Mouse (Mus musculus) lung, adult 18-20 months (tissue): Measurements from ENCODE around the gene Lpp.

Source experiments
- DNase-seq, 2 experiments: peaks; one replicate each; pipeline ENCODE4 v3.0.0; 2022; ENCODE audit warnings: mixed read lengths in 2 of 2

The Lpp gene

DNA sequence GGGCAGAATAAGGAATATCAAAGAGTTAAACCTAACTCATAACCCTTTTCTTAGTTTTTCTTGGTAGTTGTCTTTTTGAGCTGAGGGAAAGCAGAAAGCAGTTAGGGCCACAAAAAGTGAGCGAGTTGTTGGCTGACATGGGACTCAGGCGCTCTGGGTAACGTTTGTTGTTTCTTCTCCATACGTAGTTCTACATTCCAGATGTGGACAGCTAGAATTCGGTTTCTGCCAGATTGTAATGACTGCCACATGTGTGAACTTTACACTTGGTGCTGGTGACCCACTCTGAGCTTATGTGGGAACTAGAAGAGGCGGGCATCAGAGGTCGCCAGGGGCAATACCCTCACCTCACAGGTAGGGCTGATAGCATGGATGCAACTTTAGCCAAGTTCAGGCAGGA lies 172.0 kb downstream of the Lpp start:
- no peak for DNase-seq

DNA sequence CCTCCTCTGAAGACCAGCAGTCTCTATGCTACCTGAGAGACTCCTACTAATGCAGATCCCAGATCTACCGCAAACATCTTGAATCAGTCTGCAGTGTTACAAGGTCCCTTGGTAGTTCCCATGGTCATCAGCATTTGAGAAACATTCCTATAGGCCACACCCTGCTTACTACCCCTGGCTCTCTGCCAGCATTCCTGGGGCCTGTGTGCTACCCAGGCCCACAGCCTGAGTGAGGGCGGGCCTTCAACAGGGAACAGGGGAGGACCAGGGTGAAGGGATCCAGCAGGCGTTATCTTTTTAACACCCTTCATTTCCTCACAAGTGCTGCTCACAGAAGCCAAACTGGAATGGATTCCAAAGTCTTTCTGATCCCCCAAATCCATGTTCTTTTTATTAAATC lies 173.0 kb downstream of the Lpp start:
- peak; percentile 44 to 58 for DNase-seq

DNA sequence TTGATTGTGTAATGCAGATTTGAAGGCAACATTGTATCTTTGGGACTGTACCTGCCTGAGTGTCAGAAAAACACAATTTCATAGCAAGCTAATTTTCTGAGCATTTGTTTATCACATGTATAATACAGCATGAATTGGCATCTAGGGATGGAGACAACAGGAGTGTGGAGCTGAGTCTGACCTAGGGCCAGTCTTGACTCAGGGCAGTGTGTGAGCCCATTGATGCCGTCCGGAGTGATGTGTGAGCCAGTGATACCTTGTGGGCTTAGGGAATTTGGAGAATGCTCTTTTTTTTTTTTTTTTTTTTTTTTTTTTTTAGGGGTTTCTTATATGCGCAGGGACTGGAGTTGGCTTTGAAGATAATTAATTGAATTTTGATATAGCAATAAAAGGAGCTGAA lies 174.3 kb downstream of the Lpp start:
- DNase-seq = no peak

DNA sequence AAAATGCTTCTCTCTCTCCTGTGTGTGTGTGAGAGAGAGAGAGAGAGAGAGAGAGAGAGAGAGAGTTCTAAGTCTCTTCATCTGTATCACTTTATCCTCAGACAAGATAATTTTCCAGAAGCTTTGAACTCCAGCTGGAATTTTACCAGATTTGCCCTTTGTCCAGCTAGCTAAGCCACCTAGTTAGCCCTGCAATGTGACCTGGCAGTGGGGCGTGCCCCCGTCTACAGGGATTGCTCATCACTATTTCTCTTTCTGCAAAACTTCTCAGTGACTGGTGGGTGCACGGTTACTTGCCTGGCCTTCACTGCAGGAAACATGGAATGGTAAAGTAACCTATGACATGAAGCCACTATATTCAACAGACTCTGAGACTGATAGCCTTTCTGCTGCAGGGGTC lies 174.8 kb downstream of the Lpp start:
- DNase-seq = no peak

DNA sequence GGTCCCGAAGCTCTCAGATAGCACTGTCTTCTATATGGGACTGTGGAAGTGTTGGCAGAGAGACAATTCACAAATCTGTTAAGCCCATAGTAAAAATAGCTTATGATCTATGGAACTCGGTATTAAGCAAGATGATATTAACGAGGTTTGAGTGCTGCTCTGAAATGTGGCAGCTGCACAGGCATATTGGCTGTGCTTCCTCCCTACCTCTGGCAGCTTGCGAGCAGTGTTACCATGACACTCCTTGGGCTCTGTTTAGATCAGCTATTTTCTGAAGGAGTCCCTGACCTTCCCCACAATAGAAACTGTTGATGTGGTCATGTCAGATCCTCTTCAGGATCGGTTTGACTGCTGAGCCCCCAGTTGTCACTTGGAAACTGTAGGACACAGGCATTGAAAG lies 176.4 kb downstream of the Lpp start:
- peak in 1 of 2 experiments; percentile 21 for DNase-seq

DNA sequence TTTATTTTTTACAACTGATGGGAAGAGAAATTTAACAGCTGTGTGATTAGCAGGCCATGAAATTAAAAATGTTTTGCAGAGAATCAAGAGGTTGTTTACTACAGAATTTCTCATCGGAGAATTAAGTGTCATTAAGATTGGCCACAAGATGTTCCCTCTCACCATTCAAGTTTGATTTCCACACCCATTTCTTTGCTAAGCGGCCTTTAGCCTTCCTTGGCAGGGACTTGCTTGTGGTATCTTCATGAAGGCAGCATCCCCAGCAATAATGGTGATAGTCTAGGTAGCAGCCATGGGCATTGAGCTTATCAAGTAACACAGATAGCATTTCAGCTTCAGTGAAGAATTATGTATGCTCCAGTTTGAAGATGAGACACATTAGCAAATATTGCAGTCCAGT lies 183.7 kb downstream of the Lpp start:
- DNase-seq = peak in 1 of 2 experiments; percentile 19

DNA sequence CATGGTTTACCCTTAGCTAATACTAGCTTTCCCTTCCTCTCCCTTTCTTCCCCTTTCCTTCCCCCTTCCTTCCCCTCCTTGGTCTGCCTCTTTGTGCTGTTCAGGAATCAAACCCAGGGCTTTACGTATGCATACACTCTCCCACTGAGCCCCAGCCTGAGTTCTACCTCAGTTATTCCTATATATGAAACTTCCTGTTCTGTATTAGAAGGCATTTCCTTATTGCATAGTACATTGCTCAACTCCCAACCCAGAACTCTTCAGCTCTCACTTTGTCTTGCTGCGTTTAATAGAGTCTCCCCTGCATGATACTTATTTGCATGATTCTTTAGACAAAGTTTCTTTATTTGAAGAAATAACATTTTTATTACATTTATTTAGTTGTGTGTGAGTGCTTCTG lies 184.5 kb downstream of the Lpp start:
- no peak for DNase-seq

DNA sequence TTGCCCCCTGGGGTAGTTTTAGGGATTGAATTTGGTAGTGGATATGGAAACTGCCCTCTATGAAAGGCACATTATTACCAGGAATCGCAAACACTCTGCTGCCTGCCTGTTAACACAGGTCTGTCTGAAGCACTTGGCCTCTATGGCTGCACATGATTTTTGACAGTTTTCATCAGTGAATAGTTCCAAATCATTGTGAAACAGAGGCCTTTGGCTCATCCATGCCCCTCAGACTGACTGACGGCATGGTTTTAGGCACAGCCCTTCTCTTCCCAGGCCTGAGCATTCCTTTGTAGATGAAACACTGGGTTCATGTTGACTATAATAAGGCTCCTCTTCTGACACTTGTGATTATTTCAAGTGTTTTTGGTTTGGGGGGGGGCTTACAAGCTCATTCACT lies 189.5 kb downstream of the Lpp start:
- DNase-seq = no peak

DNA sequence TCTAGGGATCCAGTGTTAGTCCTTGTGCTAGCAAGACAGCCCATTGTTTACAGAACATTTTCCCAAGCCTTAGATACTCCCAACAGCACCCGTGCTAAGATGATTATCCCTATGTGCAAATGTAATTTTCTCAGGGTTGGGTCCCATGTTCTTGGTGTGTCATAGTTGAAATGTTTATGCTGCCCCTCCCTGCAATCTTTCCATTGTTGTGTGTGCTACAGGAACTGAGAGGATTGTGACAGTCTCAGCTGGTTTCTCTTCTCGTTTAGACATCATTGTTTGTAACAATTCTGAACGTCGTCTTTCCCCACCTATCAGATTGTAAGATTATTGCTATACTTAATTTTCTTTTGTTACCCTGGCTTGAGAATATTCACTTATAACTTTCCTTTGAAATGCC lies 200.2 kb downstream of the Lpp start:
- peak in 1 of 2 experiments; percentile 28 for DNase-seq

DNA sequence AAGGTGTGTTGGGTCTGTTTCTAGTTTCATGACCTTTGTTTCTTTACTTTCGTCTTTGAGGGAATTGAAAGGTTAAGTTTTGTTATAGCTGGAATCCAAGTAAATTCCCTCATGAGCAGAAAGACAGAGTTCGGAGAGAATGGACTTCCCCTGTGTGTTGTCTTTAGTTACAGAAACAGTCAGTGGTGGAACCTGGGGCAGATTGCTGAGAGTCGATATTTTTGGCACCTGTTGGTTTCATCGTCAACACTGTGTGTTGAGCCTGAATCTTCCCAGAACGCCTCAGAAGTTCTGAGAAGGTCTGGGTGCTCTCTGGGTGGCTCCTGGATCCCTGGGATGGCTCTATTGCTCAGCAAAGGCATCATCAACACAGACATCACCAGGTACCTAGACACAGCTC lies 201.2 kb downstream of the Lpp start:
- DNase-seq = no peak

DNA sequence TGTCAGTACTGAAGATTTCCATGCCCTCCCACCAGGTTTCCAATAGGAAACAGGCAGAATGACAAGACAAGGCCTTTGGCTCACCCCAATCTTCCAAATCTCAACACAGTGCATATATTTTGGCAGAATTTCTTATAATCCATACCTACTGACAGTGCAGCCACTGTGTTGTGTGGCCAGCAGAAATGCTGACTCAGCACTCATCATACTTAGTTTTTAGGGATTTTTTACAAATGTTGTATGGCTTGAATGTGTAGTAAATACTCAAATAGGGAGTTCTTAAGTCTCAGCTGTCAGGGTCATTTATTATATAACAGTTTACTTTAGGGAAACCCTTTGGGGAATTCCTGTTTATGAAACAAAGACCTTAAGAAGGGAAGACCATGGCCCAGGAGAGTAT lies 202.2 kb downstream of the Lpp start:
- DNase-seq = no peak

DNA sequence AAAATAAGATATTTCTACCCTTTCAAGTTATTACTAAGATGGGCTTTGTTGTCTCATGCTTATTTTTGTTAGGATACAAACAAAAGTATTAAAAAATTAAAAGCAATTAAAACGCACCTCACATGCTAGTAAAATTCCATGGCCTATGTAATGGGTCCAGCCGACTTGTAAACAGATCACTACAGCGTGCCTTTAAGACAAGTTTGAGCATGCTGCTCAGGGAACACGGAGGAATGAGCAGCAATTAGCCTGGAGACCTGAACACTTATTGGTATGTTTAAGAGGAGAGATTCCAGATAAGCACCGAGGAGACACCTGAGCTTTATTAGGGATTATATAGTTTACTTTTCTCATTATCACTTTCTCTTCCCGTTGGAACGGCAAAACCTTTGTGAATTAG lies 205.3 kb downstream of the Lpp start:
- no peak for DNase-seq

DNA sequence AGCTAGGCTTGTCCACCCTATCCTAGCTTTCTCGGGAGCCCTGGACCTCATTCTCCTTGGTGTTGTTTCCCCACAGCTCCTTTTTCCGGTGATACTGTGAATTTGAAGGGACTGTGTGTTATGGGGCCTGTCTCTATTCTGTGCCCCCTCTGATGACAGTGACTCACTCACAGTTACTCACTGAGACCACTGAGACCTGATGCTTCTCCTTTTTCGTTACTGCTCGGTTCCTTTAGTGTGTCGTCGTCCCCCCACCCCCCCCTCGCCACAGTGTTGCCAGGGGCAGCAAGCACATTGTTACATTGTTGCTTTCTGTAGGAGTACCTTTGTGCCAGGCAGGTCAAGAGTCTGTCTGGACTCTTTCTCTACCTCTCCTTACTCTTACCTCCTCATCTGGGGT lies 206.5 kb downstream of the Lpp start:
- peak in 1 of 2 experiments; percentile 11 for DNase-seq

DNA sequence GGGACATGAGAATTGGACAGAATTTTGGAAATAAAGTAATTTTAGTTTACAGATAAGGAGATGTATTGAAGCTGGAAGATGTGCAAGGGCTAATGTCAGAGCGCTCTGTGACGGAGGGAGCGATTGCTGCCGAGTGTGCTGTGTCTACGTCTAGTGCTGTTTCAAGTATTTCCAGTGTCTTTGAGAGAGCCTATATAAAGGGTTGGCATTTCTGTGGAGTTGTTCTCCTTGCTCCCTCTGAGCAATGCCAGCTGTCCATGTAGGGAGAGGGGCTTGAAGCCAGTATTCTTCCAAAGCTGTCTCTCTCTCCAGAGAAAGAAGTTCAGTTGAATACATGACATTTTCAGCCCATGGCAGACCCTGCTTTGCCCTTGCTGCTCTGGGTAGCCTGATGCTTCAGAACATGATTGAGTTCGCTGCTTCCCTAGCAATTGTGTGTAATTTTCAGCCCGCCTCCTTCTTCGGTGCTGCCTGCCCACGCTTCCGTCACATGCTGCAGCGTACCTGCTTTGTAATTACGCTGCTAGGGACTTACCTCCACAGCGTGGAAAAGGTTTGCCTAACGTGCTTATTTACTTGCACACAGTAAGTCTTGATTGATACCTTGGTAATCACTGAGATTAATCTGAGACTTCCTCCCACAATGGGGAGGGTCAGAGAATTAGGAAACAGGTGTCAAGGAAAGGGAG lies 207.1 kb downstream of the Lpp start:
- no peak for DNase-seq

DNA sequence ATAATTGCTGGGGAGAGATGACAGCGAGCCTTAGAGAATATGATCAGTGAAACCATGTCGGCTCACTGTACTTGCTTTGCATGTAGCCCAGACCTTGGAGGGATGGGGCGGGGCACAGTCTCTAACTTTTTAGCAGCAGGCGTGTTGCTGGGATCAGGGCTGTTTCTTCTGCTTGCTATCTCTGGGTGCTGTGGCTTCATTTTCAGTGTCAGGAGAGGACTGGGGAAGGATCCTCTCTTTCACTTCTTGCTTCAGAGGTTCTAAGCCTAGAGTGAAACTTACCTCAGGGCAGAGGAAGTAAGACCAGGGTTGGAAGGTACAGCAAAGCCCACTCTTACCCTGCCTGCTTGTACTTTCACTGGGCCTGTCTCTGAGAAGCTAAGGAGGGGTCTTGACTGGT lies 210.0 kb downstream of the Lpp start:
- DNase-seq = no peak

DNA sequence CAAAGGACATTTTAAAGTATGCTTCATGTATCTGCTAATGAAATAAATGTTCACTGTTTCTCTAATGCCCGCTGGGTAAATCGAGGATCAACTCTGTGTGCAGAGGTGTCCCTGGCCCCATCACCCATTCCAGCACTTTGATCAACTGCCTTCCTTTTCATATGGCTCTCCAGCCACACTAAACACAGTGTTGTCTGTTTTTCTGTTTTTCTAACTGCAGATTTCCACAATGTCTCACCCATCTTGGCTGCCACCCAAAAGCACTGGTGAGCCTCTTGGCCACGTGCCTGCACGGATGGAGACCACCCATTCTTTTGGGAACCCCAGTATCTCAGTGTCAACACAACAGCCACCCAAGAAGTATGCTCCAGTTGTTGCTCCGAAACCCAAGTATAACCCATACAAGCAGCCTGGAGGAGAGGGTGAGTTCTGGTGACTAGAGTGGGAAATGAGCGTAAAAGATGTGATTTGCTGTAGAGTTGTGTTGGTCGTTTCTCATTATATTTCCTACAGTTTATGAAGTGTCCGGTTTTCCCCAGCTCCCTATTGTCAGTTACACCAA lies 214.7 kb downstream of the Lpp start:
- no peak for DNase-seq

DNA sequence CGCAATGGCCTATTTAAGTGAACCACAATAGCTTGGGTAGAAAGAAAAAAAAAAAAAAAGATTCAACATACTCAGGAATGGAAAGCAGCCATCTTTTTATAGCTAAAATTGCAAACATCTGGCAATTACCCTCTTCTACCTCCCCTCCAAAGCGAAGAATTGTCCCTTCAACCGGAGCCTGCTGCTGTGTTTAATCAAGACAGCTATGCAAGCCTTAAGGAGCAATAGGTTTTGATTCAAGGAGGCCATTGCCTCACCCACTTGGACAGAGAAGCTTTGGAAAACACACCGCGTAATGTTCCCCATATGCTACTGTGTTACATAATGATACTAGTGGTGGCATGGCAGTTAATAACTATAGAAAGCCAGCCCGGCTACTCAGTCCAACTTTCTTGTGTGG lies 226.2 kb downstream of the Lpp start:
- DNase-seq = no peak

DNA sequence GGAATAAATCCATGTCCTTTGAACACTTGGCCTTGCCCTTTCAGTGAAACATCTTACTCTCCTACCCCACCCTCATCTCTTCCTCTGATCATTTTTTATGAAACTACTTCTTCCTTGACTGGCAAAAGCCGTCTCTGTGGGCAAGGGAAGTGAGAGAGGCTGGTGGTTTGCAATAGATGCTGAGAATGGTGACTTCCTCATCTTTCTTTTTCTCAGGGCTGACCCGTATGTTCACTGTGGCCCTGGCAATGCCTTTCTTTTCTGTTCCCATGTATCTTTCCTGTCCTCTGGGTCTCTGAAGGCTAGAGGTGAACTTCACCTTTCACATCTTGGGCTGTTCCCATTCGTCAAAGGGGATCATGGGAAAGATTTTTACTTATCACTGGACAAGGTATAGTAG lies 226.7 kb downstream of the Lpp start:
- peak in 1 of 2 experiments; percentile 37 for DNase-seq

DNA sequence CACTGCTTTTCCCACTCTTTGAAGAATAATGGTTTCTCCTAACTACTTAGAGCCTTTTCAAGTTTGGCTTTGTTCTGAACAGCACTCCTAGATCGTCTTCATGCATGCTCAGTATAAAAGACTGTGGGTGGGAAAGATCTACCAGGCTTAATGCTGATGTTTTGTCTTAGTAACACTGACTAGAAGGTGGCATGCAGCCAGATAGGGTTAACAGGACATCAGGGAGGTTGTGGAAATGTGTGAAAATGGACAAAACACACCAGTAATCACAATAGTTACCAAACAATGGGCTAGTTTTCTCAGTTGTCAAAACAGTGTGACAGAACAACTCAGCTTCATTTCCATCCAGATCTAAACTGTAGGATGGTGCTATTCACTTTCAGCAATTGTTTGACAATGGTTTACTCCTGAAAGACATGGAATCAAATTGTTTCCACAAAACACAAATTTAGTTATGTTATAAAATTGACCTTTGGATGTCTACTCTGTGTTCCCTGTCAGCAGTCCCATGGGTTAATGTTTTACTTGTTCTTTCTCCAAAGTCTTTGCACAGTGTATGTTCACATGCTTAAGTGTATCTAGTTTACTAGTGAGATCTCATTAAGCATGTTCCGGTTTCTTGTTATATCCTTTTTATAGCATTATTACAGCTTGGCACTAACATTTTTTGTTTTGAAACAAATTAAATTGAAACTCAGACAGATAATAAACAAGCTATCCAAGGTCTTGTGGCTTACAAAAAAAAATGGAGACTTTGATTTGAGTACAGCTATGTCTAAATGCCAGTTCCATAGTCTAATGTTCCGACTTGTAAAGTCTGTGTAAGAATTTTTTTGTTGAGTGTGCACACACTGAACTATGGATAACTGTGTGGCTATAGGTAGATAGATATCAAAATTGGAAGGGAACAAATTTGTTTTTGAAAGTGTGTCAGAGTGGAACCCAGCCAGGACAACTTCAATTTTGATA lies 229.2 kb downstream of the Lpp start:
- no peak for DNase-seq

DNA sequence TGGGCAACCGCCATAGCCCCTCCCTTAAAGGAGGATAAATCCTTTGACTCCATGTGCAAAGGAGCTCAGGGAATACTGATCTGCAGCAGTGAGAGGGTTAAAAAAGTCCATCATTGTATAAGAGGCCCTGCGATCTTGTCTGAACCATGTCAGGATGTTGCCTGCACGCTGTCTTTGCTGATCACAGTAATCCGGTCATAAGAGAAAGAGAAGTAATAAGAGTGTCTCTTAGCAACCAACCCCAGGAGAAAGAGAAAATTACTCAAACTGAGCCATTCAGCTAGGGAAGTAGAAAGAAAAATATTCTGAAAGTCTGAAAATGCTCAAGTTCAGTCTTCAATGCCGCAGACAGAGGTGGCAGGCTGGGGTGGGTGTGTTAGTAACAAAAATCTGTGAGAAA lies 231.0 kb downstream of the Lpp start:
- no peak for DNase-seq

DNA sequence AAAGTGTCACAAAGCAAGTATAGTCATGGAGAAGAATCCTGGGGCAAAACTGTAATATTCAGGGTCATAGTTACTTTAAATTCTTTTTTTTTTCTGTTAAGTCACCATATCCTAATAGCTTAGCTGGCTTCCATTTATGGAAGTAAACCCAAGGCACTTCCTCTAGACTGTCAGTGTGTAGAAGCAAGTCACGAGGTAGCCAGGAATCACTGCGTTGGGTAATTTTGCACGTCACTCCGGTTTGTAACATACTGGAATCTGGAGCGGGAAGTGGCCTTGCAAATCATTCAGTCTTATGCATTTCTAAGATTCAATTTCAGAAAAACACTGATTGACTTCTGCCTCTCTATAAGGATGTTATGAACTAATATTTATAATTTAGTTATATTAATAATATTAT lies 232.3 kb downstream of the Lpp start:
- DNase-seq = peak; percentile 52 to 55

DNA sequence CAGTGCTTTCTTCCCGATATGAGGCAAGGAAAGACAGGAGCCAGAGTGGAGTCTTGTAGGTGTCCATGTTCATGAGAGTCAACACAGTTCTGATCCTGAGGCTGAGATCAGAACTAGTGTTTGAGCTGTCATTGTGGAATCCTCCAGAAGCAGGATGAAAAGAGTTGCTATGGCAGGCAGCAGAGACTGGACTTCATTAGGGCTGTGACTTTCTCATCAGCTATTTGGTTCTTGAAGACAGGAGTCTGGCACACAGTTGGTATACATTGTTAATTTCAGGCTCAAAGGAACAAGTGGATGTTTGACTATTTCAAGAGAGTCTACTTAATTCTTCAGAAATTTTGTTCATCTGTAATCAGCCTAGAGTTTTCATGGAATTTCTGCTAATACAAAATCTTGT lies 235.5 kb downstream of the Lpp start:
- DNase-seq = no peak

DNA sequence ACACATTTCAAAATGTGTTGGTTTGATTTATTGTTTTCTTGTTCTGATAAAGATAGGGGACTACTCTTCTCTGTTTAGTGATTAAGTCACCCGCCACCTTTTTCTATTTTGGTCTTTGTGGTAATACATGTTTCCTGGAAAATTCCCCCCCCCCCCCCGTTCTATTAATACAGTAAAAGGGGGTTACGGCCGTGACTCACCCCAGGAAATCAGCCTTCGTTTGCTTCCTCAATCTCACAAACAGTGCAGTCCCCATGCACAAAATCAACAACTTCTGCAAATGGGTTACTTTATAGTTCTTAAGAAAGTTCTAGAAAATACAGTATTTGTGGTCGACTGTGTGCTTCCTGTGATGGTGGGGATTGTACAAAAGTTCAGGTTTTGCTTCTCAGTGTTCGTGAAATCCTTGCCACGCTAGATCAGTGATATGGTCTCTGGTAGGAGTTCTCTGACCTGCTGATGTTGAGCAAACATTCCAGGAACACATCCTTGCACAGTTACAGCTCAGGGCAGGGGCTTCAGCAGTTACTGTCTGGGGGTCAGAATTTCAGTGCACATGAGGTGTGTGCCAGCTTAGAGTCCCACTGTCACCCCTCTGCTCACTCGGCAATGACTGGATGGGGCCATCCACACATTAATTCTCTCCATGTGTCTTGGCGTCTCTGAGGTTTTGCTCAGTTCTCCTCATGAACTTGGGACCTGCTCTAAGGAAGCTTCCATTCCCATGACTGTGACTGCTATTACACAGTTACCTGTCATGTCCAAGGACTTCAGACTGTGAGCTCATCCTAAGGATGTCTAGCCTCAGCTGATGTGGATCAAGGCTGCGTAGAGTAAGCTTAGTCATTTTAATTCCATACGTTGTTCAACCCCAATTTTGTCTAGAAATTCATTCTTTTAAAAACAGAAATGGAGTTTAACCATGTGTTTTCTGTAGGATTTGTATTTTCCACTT lies 236.2 kb downstream of the Lpp start:
- DNase-seq = peak in 1 of 2 experiments; percentile 32
